Mouse (Mus musculus): ENCODE measurements at regions not wholly inside any gene's neighbourhood (a gene's known extent, or its start where the extent isn't known, plus 50 kb on each side); places are given as distances from the start of the nearest gene placed in this dataset.

GRCm38 (mm10) chr6:143377121-143377520, 210.1 kb downstream of the Etnk1 start:
- TF ChIP-seq MYOG (IDR thresholded peaks at IDR 0.05; ENCODE audit: control insufficient read depth in 1 of 3, insufficient read depth in 1 of 3, insufficient read length in 2 of 3, low read depth in 2 of 3), result no peak
- TF ChIP-seq E2F4 (IDR thresholded peaks at IDR 0.05; ENCODE audit: insufficient read depth), result no peak
- no peak for TF ChIP-seq USF1 (IDR thresholded peaks at IDR 0.05; ENCODE audit: low read depth)
